Mouse (Mus musculus): ENCODE measurements at regions not wholly inside any gene's neighbourhood (a gene's known extent, or its start where the extent isn't known, plus 50 kb on each side); places are given as distances from the start of the nearest gene placed in this dataset.
"Not testable (repeated sequence)": the region's sequence is repeated elsewhere in the genome, so short reads cannot be mapped to it uniquely, and the experiment has no call there.

DNA sequence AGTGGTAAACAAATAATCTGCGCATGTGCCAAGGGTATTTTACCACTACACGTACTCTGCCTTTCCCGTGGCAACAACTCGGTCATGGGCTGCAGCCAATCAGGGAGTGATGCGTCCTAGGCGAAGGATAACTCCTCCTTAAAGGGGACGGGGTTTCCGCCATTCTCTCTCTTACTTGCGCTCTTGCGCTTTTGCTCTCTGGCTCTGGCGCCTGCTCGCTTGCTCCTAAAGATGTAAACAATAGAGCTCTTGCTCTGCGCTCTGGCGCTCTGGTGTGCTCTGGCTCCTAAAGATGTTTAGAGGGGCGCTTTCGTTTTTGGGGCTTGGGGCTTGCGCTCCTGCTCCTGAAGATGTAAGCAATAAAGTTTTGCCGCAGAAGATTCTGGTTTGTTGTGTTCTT, 166.9 kb upstream of the Thumpd2 start:
- not testable (repeated sequence) for TF ChIP-seq CTCF (IDR thresholded peaks at IDR 0.05; ENCODE audit: extremely low read depth, insufficient read depth, insufficient read length, insufficient replicate concordance); POLR2A (IDR thresholded peaks at IDR 0.05; ENCODE audit: low read depth, low read length)

Data from spleen, adult 2 months (tissue).